Mouse (Mus musculus) testis, adult 2 months (tissue): ENCODE data around the gene Fmnl1.

ENCODE experiments used
- CTCF ChIP-seq: fragments of 200-500 bp; IDR thresholded peaks from 2 replicates; pipeline ENCODE4 v1.5.1; 2012; ENCODE audit warnings: low read depth, mild to moderate bottlenecking, inconsistent platforms, low read length, moderate library complexity; ENCODE audit not compliant: control insufficient read depth, insufficient read depth, insufficient replicate concordance
- POLR2A ChIP-seq: fragments of 200-500 bp; IDR thresholded peaks from 2 replicates; pipeline ENCODE4 v1.6.1; 2012; ENCODE audit warnings: low read depth, mild to moderate bottlenecking, inconsistent platforms, low read length, moderate library complexity; ENCODE audit not compliant: control insufficient read depth

DNA sequence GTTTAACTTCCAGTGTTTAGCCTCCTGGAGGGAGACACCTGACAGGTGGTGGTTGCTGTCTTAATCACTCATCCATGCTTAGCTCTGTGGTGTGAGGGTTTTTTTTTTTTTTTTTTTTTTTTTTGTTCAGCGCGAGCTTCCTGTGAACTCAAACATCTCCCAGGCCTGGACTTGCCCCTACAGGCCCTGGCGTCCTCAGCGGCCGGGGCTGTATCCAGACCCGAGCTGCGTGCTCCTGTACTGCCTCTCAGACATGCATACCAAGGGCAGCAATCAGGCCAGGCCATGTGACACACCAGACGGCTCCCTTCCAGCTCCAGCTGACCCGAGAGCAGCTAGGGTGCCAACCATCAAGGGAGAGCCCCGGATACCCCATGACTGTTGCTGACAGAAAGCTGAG, 66.0 kb downstream of the Fmnl1 start:
- TF ChIP-seq CTCF (no peak), POLR2A (no peak)
